Mouse (Mus musculus): ENCODE measurements around the gene Zfp462. TPM values are rescaled to one million over a fixed set of nuclear protein-coding genes. Genes with fewer than 3 reads are reported as not detected.

The Zfp462 gene
- total RNA-seq, 2 experiments from 2014 or later: 20.9 to 27.4 TPM

GRCm38 (mm10) chr4:55077902-55078716 lies 133.3 kb downstream of the Zfp462 start:
- peak overlapping the region; percentile 77 for H3K27ac ChIP-seq
- peak overlapping the region; percentile 52 for H3K4me3 ChIP-seq
- intact Hi-C loops (cut with DNase I): no loop called here
- TF ChIP-seq CTCF (IDR thresholded peaks at IDR 0.05): no peak
- no peak for DNase-seq

GRCm38 (mm10) chr4:55079056-55079455 lies 134.2 kb downstream of the Zfp462 start:
- Histone ChIP-seq H3K4me3 (no peak overlapping the region), H3K27ac (peak overlapping the region; percentile 20; the same call in 1 of the 2 replicates)
- DNase-seq: no peak
- intact Hi-C loops (cut with DNase I): no loop called here
- no peak for TF ChIP-seq CTCF (IDR thresholded peaks at IDR 0.05)

- no peak overlapping the region for H3K4me3 ChIP-seq
- H3K27ac ChIP-seq: no peak overlapping the region
- intact Hi-C loops (cut with DNase I): no loop called here
- no peak for TF ChIP-seq CTCF (IDR thresholded peaks at IDR 0.05)
- no peak for DNase-seq
These were observed 139.3 kb downstream of the Zfp462 start for GRCm38 (mm10) chr4:55084080-55084688.

GRCm38 (mm10) chr4:55088153-55088552 lies 143.3 kb downstream of the Zfp462 start:
- DNase-seq: no peak
- TF ChIP-seq CTCF (IDR thresholded peaks at IDR 0.05): no peak
- intact Hi-C loops (cut with DNase I): no loop called here
- Histone ChIP-seq H3K4me3 (no peak overlapping the region), H3K27ac (no peak overlapping the region)

GRCm38 (mm10) chr4:55088922-55089321 lies 144.1 kb downstream of the Zfp462 start:
- H3K27ac ChIP-seq: no peak overlapping the region
- intact Hi-C loops (cut with DNase I): no loop called here
- DNase-seq: no peak
- TF ChIP-seq CTCF (IDR thresholded peaks at IDR 0.05): no peak
- no peak overlapping the region for H3K4me3 ChIP-seq

- intact Hi-C loops (cut with DNase I): no loop called here
- no peak for DNase-seq
- no peak for TF ChIP-seq CTCF (IDR thresholded peaks at IDR 0.05)
- Histone ChIP-seq H3K27ac (no peak overlapping the region), H3K4me3 (no peak overlapping the region)
These were observed 152.3 kb downstream of the Zfp462 start for GRCm38 (mm10) chr4:55097157-55097556.

GRCm38 (mm10) chr4:55098366-55098765 lies 153.5 kb downstream of the Zfp462 start:
- Histone ChIP-seq H3K4me3 (no peak overlapping the region), H3K27ac (no peak overlapping the region)
- intact Hi-C loops (cut with DNase I): no loop called here
- no peak for DNase-seq
- TF ChIP-seq CTCF (IDR thresholded peaks at IDR 0.05): no peak

GRCm38 (mm10) chr4:55100851-55101250 lies 156.0 kb downstream of the Zfp462 start:
- no peak overlapping the region for H3K4me3 ChIP-seq
- intact Hi-C loops (cut with DNase I): no loop called here
- peak; percentile 27 for DNase-seq
- peak; percentile 59 for TF ChIP-seq CTCF (IDR thresholded peaks at IDR 0.05)
- no peak overlapping the region for H3K27ac ChIP-seq

- Histone ChIP-seq H3K4me3 (no peak overlapping the region), H3K27ac (no peak overlapping the region)
- intact Hi-C loops (cut with DNase I): no loop called here
- no peak for DNase-seq
- no peak for TF ChIP-seq CTCF (IDR thresholded peaks at IDR 0.05)
These were observed 156.8 kb downstream of the Zfp462 start for GRCm38 (mm10) chr4:55101601-55102000.

GRCm38 (mm10) chr4:55102382-55102781 lies 157.5 kb downstream of the Zfp462 start:
- Histone ChIP-seq H3K4me3 (no peak overlapping the region), H3K27ac (no peak overlapping the region)
- no peak for DNase-seq
- no peak for TF ChIP-seq CTCF (IDR thresholded peaks at IDR 0.05)
- intact Hi-C loops (cut with DNase I): no loop called here

GRCm38 (mm10) chr4:55103575-55103974 lies 158.7 kb downstream of the Zfp462 start:
- H3K27ac ChIP-seq: no peak overlapping the region
- no peak overlapping the region for H3K4me3 ChIP-seq
- DNase-seq: no peak
- intact Hi-C loops (cut with DNase I): no loop called here
- no peak for TF ChIP-seq CTCF (IDR thresholded peaks at IDR 0.05)

- no peak for DNase-seq
- Histone ChIP-seq H3K4me3 (no peak overlapping the region), H3K27ac (no peak overlapping the region)
- TF ChIP-seq CTCF (IDR thresholded peaks at IDR 0.05): no peak
- intact Hi-C loops (cut with DNase I): no loop called here
These were observed 173.1 kb downstream of the Zfp462 start for GRCm38 (mm10) chr4:55117839-55118487.

- TF ChIP-seq CTCF (IDR thresholded peaks at IDR 0.05): no peak
- H3K4me3 ChIP-seq: no peak overlapping the region
- DNase-seq: no peak
- H3K27ac ChIP-seq: no peak overlapping the region
- intact Hi-C loops (cut with DNase I): no loop called here
These were observed 176.3 kb downstream of the Zfp462 start for GRCm38 (mm10) chr4:55121126-55121525.

Data from gastrocnemius, adult 2 months (tissue).